Comparison of ENCODE assay signal across 9 mouse cellular contexts in the genomic region with DNA sequence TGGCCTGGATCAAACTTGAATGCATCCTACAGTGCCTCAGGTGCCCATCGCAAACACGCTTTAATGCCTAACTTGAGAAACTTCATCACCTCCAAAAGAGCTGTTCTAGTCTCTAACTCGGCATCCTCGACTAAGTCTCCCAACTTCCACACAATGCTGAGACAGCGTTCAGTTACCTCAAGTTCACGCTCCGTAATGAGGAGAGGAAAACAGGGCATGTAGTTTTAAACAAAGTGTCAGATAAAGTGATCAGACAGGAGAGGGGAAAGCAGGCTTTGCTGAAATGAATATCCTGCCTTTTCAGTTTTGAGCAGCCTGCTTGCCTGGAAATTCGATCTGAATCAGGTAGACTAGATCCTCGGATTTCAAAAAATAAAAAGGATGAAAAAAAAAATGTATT. TPM values are rescaled to one million over a fixed set of nuclear protein-coding genes. Genes with fewer than 3 reads are reported as not detected.
DNase-seq lines count a peak whose midpoint lies in the region; ATAC-seq and TF ChIP-seq lines count a peak whose summit lies in the region.
"Had no signal": no experiment of that assay in that cellular context is flagged by ENCODE, and none has a peak within 500 bp of the region (broad histone marks: within the 10 kb centered on the region; RNA-seq: fewer than 3 reads in every experiment).

No protein-coding gene starts in this region.

- H3K4me1 ChIP-seq in kidney, embryonic 15.5 days, result peaks cover 13% of the 10 kb centered on the region
- H3K4me1 ChIP-seq in cortical plate, adult 2 months (ENCODE audit: control insufficient read depth, insufficient read depth, low read length), result peaks cover 4% of the 10 kb centered on the region; the same call in 1 of the 2 replicates
- H3K4me1 ChIP-seq in hindbrain, postnatal 0 days (ENCODE audit: insufficient read depth, low read length), result no peaks in the 10 kb centered on the region; the same call in 1 of the 2 replicates
- H3K4me1 ChIP-seq in midbrain, postnatal 0 days (ENCODE audit: insufficient read depth, low read length), result no peaks in the 10 kb centered on the region; the same call in 1 of the 2 replicates

- 9% methylated on average over 9 of the region's 9 CpGs for WGBS in kidney, embryonic 15.5 days
- WGBS in hindbrain, postnatal 0 days, result 4% methylated on average over 9 of the region's 9 CpGs
- 5% methylated on average over 9 of the region's 9 CpGs for WGBS in midbrain, postnatal 0 days

- H3K4me2 ChIP-seq in kidney, embryonic 15.5 days, result peak overlapping the region; percentile 79
- peak overlapping the region; percentile 59 for H3K4me2 ChIP-seq in hindbrain, postnatal 0 days (ENCODE audit: low read depth, low read length)
- peak overlapping the region; percentile 71 for H3K4me2 ChIP-seq in midbrain, postnatal 0 days (ENCODE audit: low read depth, low read length, poor library complexity, severe bottlenecking)

- TF ChIP-seq CTCF in cortical plate, adult 2 months (IDR thresholded peaks at IDR 0.05; ENCODE audit: extremely low read depth, insufficient read depth, low read length), result no peak
- no peak for TF ChIP-seq CTCF in hindbrain, postnatal 0 days (IDR thresholded peaks at IDR 0.05; ENCODE audit: low read depth)
- no peak for TF ChIP-seq CTCF in midbrain, postnatal 0 days (IDR thresholded peaks at IDR 0.05)

- no peak for DNase-seq in kidney, postnatal 36 days
- no peak for DNase-seq in hindbrain, postnatal 0 days (ENCODE audit: low spot score)
- no peak for DNase-seq in midbrain, postnatal 0 days (ENCODE audit: low spot score)
- DNase-seq in T-cell, adult 2 months (ENCODE audit: low spot score), result no peak
- DNase-seq in gastrocnemius, postnatal 10 days, result no peak
- DNase-seq in layer of hippocampus, adult 18-20 months (ENCODE audit: low spot score in 2 of 2), result no peak
- DNase-seq: gastrocnemius, postnatal 25 days had no signal

- peak overlapping the region; percentile 67 for H3K9ac ChIP-seq in kidney, embryonic 15.5 days
- H3K9ac ChIP-seq in hindbrain, postnatal 0 days (replicated peaks; ENCODE audit: low read length), result peak overlapping the region; percentile 56
- H3K9ac ChIP-seq in midbrain, postnatal 0 days (replicated peaks; ENCODE audit: low read length, poor library complexity, severe bottlenecking), result peak overlapping the region; percentile 66; the same call in 1 of the 2 replicates

- no peaks in the 10 kb centered on the region for H3K27me3 ChIP-seq in kidney, embryonic 15.5 days
- no peaks in the 10 kb centered on the region for H3K27me3 ChIP-seq in hindbrain, postnatal 0 days (ENCODE audit: insufficient read depth, low read length)
- H3K27me3 ChIP-seq in midbrain, postnatal 0 days (ENCODE audit: insufficient read depth, low read length), result no peaks in the 10 kb centered on the region

- H3K4me3 ChIP-seq in kidney, embryonic 15.5 days (replicated peaks), result peak overlapping the region; percentile 87
- H3K4me3 ChIP-seq in cortical plate, adult 2 months (ENCODE audit: insufficient read depth, low read length), result peak overlapping the region; percentile 88
- H3K4me3 ChIP-seq in hindbrain, postnatal 0 days (ENCODE audit: low read length), result peak overlapping the region; percentile 90
- H3K4me3 ChIP-seq in midbrain, postnatal 0 days (ENCODE audit: low read depth, low read length), result peak overlapping the region; percentile 81

- peak overlapping the region; percentile 77; the same call in 1 of the 2 replicates for H3K27ac ChIP-seq in kidney, embryonic 15.5 days
- H3K27ac ChIP-seq in cortical plate, adult 2 months (ENCODE audit: insufficient read depth, low read length), result no peak overlapping the region
- H3K27ac ChIP-seq in hindbrain, postnatal 0 days, result peak overlapping the region; percentile 77; the same call in 1 of the 2 replicates
- H3K27ac ChIP-seq in midbrain, postnatal 0 days (ENCODE audit: low read depth, low read length), result no peak overlapping the region

- no peaks in the 10 kb centered on the region for H3K9me3 ChIP-seq in kidney, embryonic 15.5 days (replicated peaks)
- H3K9me3 ChIP-seq in hindbrain, postnatal 0 days (ENCODE audit: low read length), result no peaks in the 10 kb centered on the region
- H3K9me3 ChIP-seq in midbrain, postnatal 0 days (ENCODE audit: low read length), result no peaks in the 10 kb centered on the region

- no peak for TF ChIP-seq POLR2A in cortical plate, adult 2 months (IDR thresholded peaks at IDR 0.05; ENCODE audit: extremely low read depth, insufficient read depth, low read length)

- ATAC-seq in kidney, embryonic 15.5 days (replicated peaks; ENCODE audit: low FRiP score), result no peak
- ATAC-seq in hindbrain, postnatal 0 days, result no peak
- no peak for ATAC-seq in midbrain, postnatal 0 days (ENCODE audit: low FRiP score)

- peaks cover 23% of the 10 kb centered on the region for H3K36me3 ChIP-seq in kidney, embryonic 15.5 days
- peaks cover 1% of the 10 kb centered on the region; the same call in 1 of the 2 replicates for H3K36me3 ChIP-seq in hindbrain, postnatal 0 days (ENCODE audit: insufficient read depth, low read length)
- peaks cover 8% of the 10 kb centered on the region; the same call in 1 of the 2 replicates for H3K36me3 ChIP-seq in midbrain, postnatal 0 days (ENCODE audit: insufficient read depth, low read length)

RNA-seq across cellular contexts. Expression of a gene that starts 1.0 kb away (rescaled TPM):
- polyA plus RNA-seq in kidney, embryonic 15.5 days (2015; fragmentation: Nextera tagmentation; extraction: Ambion mirVana), result 87.6 and 94.4 TPM in 2 replicates
- 126 and 150 TPM in 2 replicates for polyA plus RNA-seq in cortical plate, adult 2 months (2012; rRNA removed)
- total RNA-seq in hindbrain, postnatal 0 days (2014; rRNA removed), result 67.0 and 85.9 TPM in 2 replicates
- polyA plus RNA-seq in hindbrain, postnatal 0 days (2015; fragmentation: Nextera tagmentation; extraction: Ambion mirVana), result 113 and 125 TPM in 2 replicates
- total RNA-seq in midbrain, postnatal 0 days (2014; rRNA removed), result 97.3 and 97.8 TPM in 2 replicates
- 113 and 132 TPM in 2 replicates for polyA plus RNA-seq in midbrain, postnatal 0 days (2015; fragmentation: Nextera tagmentation; extraction: Ambion mirVana)
- 1 to 10 TPM; 8.9 to 9.6 TPM for total RNA-seq in gastrocnemius, postnatal 10 days (2021)
- 10 to 100 TPM; 86.1 to 89.9 TPM for total RNA-seq in layer of hippocampus, adult 18-20 months (2021)

RNA-seq across cellular contexts. Expression of a gene that starts 39.7 kb away (rescaled TPM):
- 75.0 and 80.8 TPM in 2 replicates for polyA plus RNA-seq in kidney, embryonic 15.5 days (2015; fragmentation: Nextera tagmentation; extraction: Ambion mirVana)
- polyA plus RNA-seq in cortical plate, adult 2 months (2012; rRNA removed), result 1,729 and 1,769 TPM in 2 replicates
- total RNA-seq in hindbrain, postnatal 0 days (2014; rRNA removed), result 614 and 704 TPM in 2 replicates
- polyA plus RNA-seq in hindbrain, postnatal 0 days (2015; fragmentation: Nextera tagmentation; extraction: Ambion mirVana), result 1,088 and 1,129 TPM in 2 replicates
- total RNA-seq in midbrain, postnatal 0 days (2014; rRNA removed), result 974 and 976 TPM in 2 replicates
- 1,518 and 1,519 TPM in 2 replicates for polyA plus RNA-seq in midbrain, postnatal 0 days (2015; fragmentation: Nextera tagmentation; extraction: Ambion mirVana)
- 100 to 1,000 TPM; 117 to 150 TPM for total RNA-seq in gastrocnemius, postnatal 10 days (2021)
- total RNA-seq in layer of hippocampus, adult 18-20 months (2021), result 1,000 to 10,000 TPM; 2,606 to 2,683 TPM

Comparison
In these comparisons a context has a peak if more than half of its experiments do, and no peak if none do; other contexts are left out.
1. H3K27ac ChIP-seq: peak in kidney, embryonic 15.5 days (single experiment) and hindbrain, postnatal 0 days (single experiment); none in cortical plate, adult 2 months (single experiment) and midbrain, postnatal 0 days (single experiment).
2. Peak in every context shown above with its lines, with median percentiles within 50 percentile points of each other: H3K4me2 ChIP-seq, H3K4me3 ChIP-seq and H3K9ac ChIP-seq.